Mouse (Mus musculus) spleen, adult 10 weeks (tissue): ENCODE measurements around the gene Dap3. TPM values are rescaled to one million over a fixed set of nuclear protein-coding genes. Genes with fewer than 3 reads are reported as not detected.

Experiments used
- polyA plus RNA-seq: library from polyadenylated mRNA; stranded (reverse); fragments of 350-450 nt; fragmentation: Illumina TruSeq; extraction: RNeasy Lipid Tissue Mini Kit (QIAGEN cat#74804); gene quantifications from one replicate; pipeline ENCODE4 v1.2.3, GENCODE M21; 2015; ENCODE audit warnings: low replicate concordance; ENCODE audit not compliant: insufficient read depth

Dap3 gene
- 82.1 TPM for polyA plus RNA-seq

DNA sequence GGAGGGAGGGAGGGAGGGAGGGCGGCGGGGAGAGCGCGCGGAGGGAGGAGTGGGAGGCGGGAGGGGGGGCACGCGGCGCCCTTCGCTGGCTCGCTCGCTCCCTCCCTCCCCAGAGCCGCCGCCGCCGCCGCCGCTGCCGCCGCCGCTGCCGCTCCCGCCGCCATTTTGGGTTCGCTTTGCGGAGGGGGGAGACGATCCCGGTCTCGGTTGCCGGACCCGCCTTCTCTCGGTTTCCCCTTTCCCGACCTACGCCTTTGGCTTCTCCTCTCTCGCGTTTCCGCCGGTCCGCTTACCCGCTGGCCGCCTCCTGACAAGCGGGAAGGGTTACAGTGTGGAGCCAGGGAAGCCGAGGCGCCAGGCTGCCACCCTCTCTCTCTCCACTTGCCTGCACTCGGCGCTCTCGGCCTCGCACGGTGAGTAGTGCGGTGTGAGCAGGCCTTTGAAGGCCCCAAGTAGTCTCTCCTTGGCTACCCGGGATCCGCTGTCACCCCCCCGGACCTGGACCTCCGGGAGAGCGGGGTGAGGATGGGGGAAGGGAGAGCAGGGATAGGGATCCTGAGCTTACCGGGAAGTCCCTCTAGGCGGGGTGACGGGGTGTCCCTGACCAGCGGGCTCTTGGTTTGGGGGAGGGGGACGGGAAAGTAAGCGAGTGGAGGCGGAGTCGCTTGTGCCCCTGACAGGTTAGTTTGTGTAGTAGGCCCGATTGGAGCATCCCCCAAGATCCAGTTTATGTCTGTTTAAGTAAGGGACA is at the start of gene Dap3, which contains the start of gene Ash1l:
Gene Dap3 (minus strand): TSS at position 606 of the 751 bp plus-strand sequence.
Gene Ash1l (plus strand): TSS at position 47 of the 751 bp plus-strand sequence.

DNA sequence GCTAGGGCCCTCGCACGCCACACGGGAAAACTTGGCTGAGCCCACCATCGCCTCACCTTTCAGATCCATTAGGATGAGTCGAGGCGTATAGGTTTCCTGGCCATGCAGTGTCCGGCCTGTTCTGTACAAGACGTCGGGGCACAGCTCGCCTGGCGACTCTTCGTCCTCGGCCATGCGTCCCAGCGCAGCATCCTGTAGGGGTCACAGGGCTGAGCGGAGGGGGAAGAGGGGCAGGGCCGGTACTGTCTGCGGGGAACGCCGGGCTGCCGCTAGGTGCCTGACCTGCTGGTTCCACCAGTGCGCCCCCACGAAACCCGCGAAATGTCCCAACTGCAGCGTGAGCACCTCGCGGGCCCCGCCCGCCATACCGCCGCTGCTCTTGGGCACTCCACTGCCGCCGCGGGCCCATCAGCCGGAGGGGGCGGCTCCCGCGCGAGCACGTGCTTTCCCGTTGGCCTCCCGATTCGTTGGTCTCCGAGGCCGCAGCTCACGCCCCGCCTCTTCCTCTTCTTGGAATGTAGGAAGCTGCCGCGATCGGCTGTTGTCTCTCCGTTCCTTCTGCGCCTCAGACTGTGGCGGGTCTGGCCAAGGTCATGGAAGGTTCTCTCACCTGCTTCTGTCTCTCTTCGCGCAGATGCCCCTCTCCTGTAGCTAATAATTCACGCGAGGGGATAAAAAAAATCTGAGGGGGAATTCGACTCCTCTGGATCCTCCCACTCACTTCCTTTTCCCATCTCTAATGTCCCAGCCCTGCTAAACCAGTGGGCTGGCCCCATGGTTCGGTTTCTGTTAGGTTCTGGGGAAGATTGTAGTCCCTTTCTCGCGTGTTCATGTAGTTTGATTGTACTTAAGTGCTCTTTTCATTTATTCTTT is 37.2 kb downstream of the Dap3 start, which contains the start of gene Msto1:
Gene Msto1 (minus strand): TSS at position 489 of the 873 bp plus-strand sequence.

Other genes with a start within 250 kb of the Dap3 start
- gene Rit1, start 234.3 kb downstream of the Dap3 start, polyA plus RNA-seq, result 41.7 TPM
- 8.3 TPM for gene Syt11, start 176.0 kb downstream of the Dap3 start, polyA plus RNA-seq
- 30.5 TPM for gene Gon4l, start 116.0 kb downstream of the Dap3 start, polyA plus RNA-seq
- gene Msto1, start 37.2 kb downstream of the Dap3 start, polyA plus RNA-seq, result 8.1 TPM
- gene Ash1l, start 559 bp downstream of the Dap3 start, polyA plus RNA-seq, result 56.6 TPM
- 22.4 TPM for gene Rusc1, start 142.1 kb upstream of the Dap3 start, polyA plus RNA-seq
- gene Gm43738, start 149.9 kb upstream of the Dap3 start, polyA plus RNA-seq, result not detected
- 37.3 TPM for gene Fdps, start 150.8 kb upstream of the Dap3 start, polyA plus RNA-seq
- 1.8 TPM for gene Pklr, start 185.0 kb upstream of the Dap3 start, polyA plus RNA-seq
- gene Hcn3, start 209.0 kb upstream of the Dap3 start, polyA plus RNA-seq, result 0.23 TPM
- gene Clk2, start 213.6 kb upstream of the Dap3 start, polyA plus RNA-seq, result 91.6 TPM
- gene Scamp3, start 226.3 kb upstream of the Dap3 start, polyA plus RNA-seq, result 49.7 TPM
- 19.3 TPM for gene Fam189b, start 232.0 kb upstream of the Dap3 start, polyA plus RNA-seq